Mouse (Mus musculus) limb, embryonic 10.5 days (tissue): ENCODE measurements at regions not wholly inside any gene's neighbourhood (a gene's known extent, or its start where the extent isn't known, plus 50 kb on each side); places are given as distances from the start of the nearest gene placed in this dataset.

Experiments
- DNase-seq: peaks from one replicate; pipeline ENCODE4 v3.0.0-alpha.2; 2017; ENCODE audit warnings: low spot score
- H3K27ac ChIP-seq: fragments of 300-500 bp; sonication (generic); 2 replicates; pipeline ENCODE4 v1.5.1; 2016; ENCODE audit warnings: mild to moderate bottlenecking
- H3K27me3 ChIP-seq: fragments of 300-500 bp; sonication (generic); 2 replicates; pipeline ENCODE4 v1.6.1; 2016; ENCODE audit warnings: low read depth, mild to moderate bottlenecking; ENCODE audit not compliant: poor library complexity, severe bottlenecking
- H3K36me3 ChIP-seq: fragments of 300-500 bp; sonication (generic); 2 replicates; pipeline ENCODE4 v1.6.1; 2016; ENCODE audit warnings: mild to moderate bottlenecking, moderate library complexity
- H3K4me1 ChIP-seq: fragments of 300-500 bp; sonication (generic); 2 replicates; pipeline ENCODE4 v1.6.1; 2016
- H3K4me3 ChIP-seq: fragments of 300-500 bp; sonication (generic); 2 replicates; pipeline ENCODE4 v1.5.1; 2016; ENCODE audit warnings: mild to moderate bottlenecking, moderate library complexity
- H3K9me3 ChIP-seq: fragments of 300-500 bp; sonication (generic); replicated peaks from 2 replicates; pipeline ENCODE4 v1.6.1; 2016; ENCODE audit warnings: mild to moderate bottlenecking
- WGBS: fragments of 180-500 bp; shearing (Covaris S2); methylation state at CpG from one replicate; pipeline ENCODE4 v1.1.7; 2016; 5-methylcytosine and 5-hydroxymethylcytosine counted together

GRCm38 (mm10) chr1:81671725-81672124, 561.2 kb upstream of the Gm9747 start:
- H3K27ac ChIP-seq = no peak overlapping the region
- H3K36me3 ChIP-seq = no peaks in the 10 kb centered on the region
- no peaks in the 10 kb centered on the region for H3K27me3 ChIP-seq
- 85% methylated on average over 3 of the region's 3 CpGs for WGBS
- DNase-seq = no peak
- no peaks in the 10 kb centered on the region for H3K4me1 ChIP-seq
- H3K4me3 ChIP-seq = no peak overlapping the region
- H3K9me3 ChIP-seq = no peaks in the 10 kb centered on the region

GRCm38 (mm10) chr1:81675576-81676342, 557.2 kb upstream of the Gm9747 start:
- H3K9me3 ChIP-seq = no peaks in the 10 kb centered on the region
- no peak overlapping the region for H3K4me3 ChIP-seq
- 77% methylated on average over 5 of the region's 5 CpGs for WGBS
- H3K36me3 ChIP-seq = no peaks in the 10 kb centered on the region
- H3K4me1 ChIP-seq = no peaks in the 10 kb centered on the region
- no peak for DNase-seq
- no peaks in the 10 kb centered on the region for H3K27me3 ChIP-seq
- H3K27ac ChIP-seq = no peak overlapping the region

GRCm38 (mm10) chr1:81677768-81678400, 555.0 kb upstream of the Gm9747 start:
- Histone ChIP-seq H3K27ac (no peak overlapping the region), H3K4me3 (no peak overlapping the region), H3K27me3 (no peaks in the 10 kb centered on the region), H3K4me1 (no peaks in the 10 kb centered on the region), H3K36me3 (no peaks in the 10 kb centered on the region), H3K9me3 (no peaks in the 10 kb centered on the region)
- DNase-seq = no peak
- 73% methylated on average over 1 of the region's 1 CpGs for WGBS

GRCm38 (mm10) chr1:81696129-81696528, 536.8 kb upstream of the Gm9747 start:
- Histone ChIP-seq H3K4me3 (no peak overlapping the region), H3K27ac (no peak overlapping the region), H3K36me3 (no peaks in the 10 kb centered on the region), H3K27me3 (no peaks in the 10 kb centered on the region), H3K4me1 (no peaks in the 10 kb centered on the region), H3K9me3 (no peaks in the 10 kb centered on the region)
- DNase-seq = no peak

GRCm38 (mm10) chr1:81709169-81709568, 523.7 kb upstream of the Gm9747 start:
- H3K4me3 ChIP-seq = no peak overlapping the region

GRCm38 (mm10) chr1:81717091-81717490, 515.8 kb upstream of the Gm9747 start:
- H3K27me3 ChIP-seq = no peaks in the 10 kb centered on the region
- no peaks in the 10 kb centered on the region for H3K9me3 ChIP-seq
- no peaks in the 10 kb centered on the region for H3K36me3 ChIP-seq
- no peak overlapping the region for H3K4me3 ChIP-seq
- DNase-seq = no peak
- WGBS = 91% methylated on average over 6 of the region's 6 CpGs
- peaks cover 12% of the 10 kb centered on the region; the same call in 1 of the 2 replicates for H3K4me1 ChIP-seq
- no peak overlapping the region for H3K27ac ChIP-seq

More at GRCm38 (mm10) chr1:81709169-81709568, 523.7 kb upstream of the Gm9747 start:
- no peak for DNase-seq
- Histone ChIP-seq H3K9me3 (no peaks in the 10 kb centered on the region), H3K4me1 (no peaks in the 10 kb centered on the region), H3K36me3 (no peaks in the 10 kb centered on the region), H3K27ac (no peak overlapping the region), H3K27me3 (no peaks in the 10 kb centered on the region)
- WGBS = 94% methylated on average over 4 of the region's 4 CpGs

- no peak for DNase-seq
- Histone ChIP-seq H3K4me1 (peaks cover 12% of the 10 kb centered on the region; the same call in 1 of the 2 replicates), H3K9me3 (no peaks in the 10 kb centered on the region), H3K27ac (no peak overlapping the region), H3K4me3 (no peak overlapping the region), H3K27me3 (no peaks in the 10 kb centered on the region), H3K36me3 (no peaks in the 10 kb centered on the region)
Observed at GRCm38 (mm10) chr1:81718233-81718632, 514.7 kb upstream of the Gm9747 start.

GRCm38 (mm10) chr1:81724859-81725258, 508.1 kb upstream of the Gm9747 start:
- H3K4me1 ChIP-seq = no peaks in the 10 kb centered on the region
- H3K9me3 ChIP-seq = no peaks in the 10 kb centered on the region
- no peak for DNase-seq
- no peaks in the 10 kb centered on the region for H3K36me3 ChIP-seq
- no peak overlapping the region for H3K27ac ChIP-seq
- H3K27me3 ChIP-seq = no peaks in the 10 kb centered on the region
- H3K4me3 ChIP-seq = no peak overlapping the region
- 89% methylated on average over 2 of the region's 2 CpGs for WGBS

- no peaks in the 10 kb centered on the region for H3K27me3 ChIP-seq
- H3K27ac ChIP-seq = no peak overlapping the region
- DNase-seq = no peak
- H3K36me3 ChIP-seq = no peaks in the 10 kb centered on the region
- H3K4me3 ChIP-seq = no peak overlapping the region
- no peaks in the 10 kb centered on the region for H3K9me3 ChIP-seq
- no peaks in the 10 kb centered on the region for H3K4me1 ChIP-seq
- 94% methylated on average over 2 of the region's 2 CpGs for WGBS
Observed at GRCm38 (mm10) chr1:81726268-81727132, 506.4 kb upstream of the Gm9747 start.

- DNase-seq = no peak
- H3K27ac ChIP-seq = no peak overlapping the region
- H3K4me1 ChIP-seq = peaks cover 6% of the 10 kb centered on the region; the same call in 1 of the 2 replicates
- H3K4me3 ChIP-seq = no peak overlapping the region
- WGBS = 92% methylated on average over 6 of the region's 6 CpGs
- no peaks in the 10 kb centered on the region for H3K27me3 ChIP-seq
- no peaks in the 10 kb centered on the region for H3K9me3 ChIP-seq
- H3K36me3 ChIP-seq = no peaks in the 10 kb centered on the region
Observed at GRCm38 (mm10) chr1:81737111-81737833, 495.6 kb upstream of the Gm9747 start.

GRCm38 (mm10) chr1:81738384-81738783, 494.5 kb upstream of the Gm9747 start:
- WGBS = 66% methylated on average over 2 of the region's 2 CpGs
- Histone ChIP-seq H3K4me3 (no peak overlapping the region), H3K27me3 (no peaks in the 10 kb centered on the region), H3K27ac (no peak overlapping the region), H3K36me3 (no peaks in the 10 kb centered on the region), H3K9me3 (no peaks in the 10 kb centered on the region), H3K4me1 (peaks cover 7% of the 10 kb centered on the region)
- no peak for DNase-seq

GRCm38 (mm10) chr1:81739392-81739791, 493.5 kb upstream of the Gm9747 start:
- no peak for DNase-seq
- no peak overlapping the region for H3K4me3 ChIP-seq
- no peaks in the 10 kb centered on the region for H3K9me3 ChIP-seq
- WGBS = 77% methylated on average over 3 of the region's 3 CpGs
- H3K4me1 ChIP-seq = peaks cover 17% of the 10 kb centered on the region
- H3K27me3 ChIP-seq = no peaks in the 10 kb centered on the region
- no peaks in the 10 kb centered on the region for H3K36me3 ChIP-seq
- H3K27ac ChIP-seq = no peak overlapping the region
